Mouse (Mus musculus): Measurements from ENCODE around the gene Amdhd1. TPM values are rescaled to one million over a fixed set of nuclear protein-coding genes. Genes with fewer than 3 reads are reported as not detected.

The Amdhd1 gene
- polyA plus RNA-seq, 1 experiment from 2014 or later = 0.12 TPM

Other genes with a start within 250 kb of the Amdhd1 start
- gene Elk3, start 228.9 kb downstream of the Amdhd1 start, polyA plus RNA-seq (2014; fragmentation: Nextera tagmentation; extraction: Ambion mirVana) = 21.9 and 28.1 TPM in 2 replicates
- 167 and 168 TPM in 2 replicates for gene Lta4h, start 86.6 kb downstream of the Amdhd1 start, polyA plus RNA-seq (2014; fragmentation: Nextera tagmentation; extraction: Ambion mirVana)
- gene Hal, start 51.3 kb downstream of the Amdhd1 start, polyA plus RNA-seq (2014; fragmentation: Nextera tagmentation; extraction: Ambion mirVana) = 0.12 TPM in 1 of 2 replicates, not detected in the other
- 0.33 and 0.53 TPM in 2 replicates for gene Ccdc38, start 599 bp upstream of the Amdhd1 start, polyA plus RNA-seq (2014; fragmentation: Nextera tagmentation; extraction: Ambion mirVana)
- gene Snrpf, start 49.7 kb upstream of the Amdhd1 start, polyA plus RNA-seq (2014; fragmentation: Nextera tagmentation; extraction: Ambion mirVana) = 135 and 139 TPM in 2 replicates
- 1.5 and 1.9 TPM in 2 replicates for gene Ntn4, start 100.6 kb upstream of the Amdhd1 start, polyA plus RNA-seq (2014; fragmentation: Nextera tagmentation; extraction: Ambion mirVana)

All from neural tube, embryonic 11.5 days (tissue).